Mouse (Mus musculus): ENCODE measurements around the gene Ankrd54. TPM values are rescaled to one million over a fixed set of nuclear protein-coding genes. Genes with fewer than 3 reads are reported as not detected.
"Not testable (repeated sequence)": the region's sequence is repeated elsewhere in the genome, so short reads cannot be mapped to it uniquely, and the experiment has no call there.

Ankrd54 gene
- polyA plus RNA-seq, 1 experiment: 36.1 TPM

- TF ChIP-seq MYOG (IDR thresholded peaks at IDR 0.05; ENCODE audit: control insufficient read depth in 1 of 3, insufficient read depth in 1 of 3, insufficient read length in 2 of 3, low read depth in 2 of 3): peak; percentile 16 to 75 (median 60)
- peak; percentile 33 for TF ChIP-seq POLR2AphosphoS2 (IDR thresholded peaks at IDR 0.05; ENCODE audit: insufficient read length, low read depth)
- TF ChIP-seq SRF (IDR thresholded peaks at IDR 0.05; ENCODE audit: control insufficient read depth, insufficient read length, low read depth): peak; percentile 6
- TF ChIP-seq TCF3 (IDR thresholded peaks at IDR 0.05; ENCODE audit: insufficient read length, low read depth): no peak
- TF ChIP-seq REST (IDR thresholded peaks at IDR 0.05; ENCODE audit: insufficient read depth, insufficient read length): no peak
- peak in 2 of 3 experiments; percentile 33 to 61 for TF ChIP-seq MYOD1 (IDR thresholded peaks at IDR 0.05; ENCODE audit: control insufficient read depth in 1 of 3, insufficient read length in 2 of 3, low read depth in 2 of 3)
- Histone ChIP-seq H3K4me2 (ENCODE audit: low read depth) (peak overlapping the region; percentile 10), H3ac (ENCODE audit: control insufficient read depth, insufficient read length) (no peak overlapping the region), H3K27me3 (ENCODE audit: control insufficient read depth, insufficient read depth, insufficient read length) (peaks cover 32% of the 10 kb centered on the region), H3K4me3 (no peak overlapping the region), H3K79me2 (ENCODE audit: control insufficient read depth, insufficient read depth) (no peaks in the 10 kb centered on the region), H3K36me3 (ENCODE audit: control insufficient read depth, insufficient read depth) (no peaks in the 10 kb centered on the region)
Observed at GRCm38 (mm10) chr15:79038853-79039252, 23.8 kb downstream of the Ankrd54 start.

GRCm38 (mm10) chr15:79038331-79038730, 24.4 kb downstream of the Ankrd54 start:
- Histone ChIP-seq H3ac (ENCODE audit: control insufficient read depth, insufficient read length) (no peak overlapping the region), H3K4me2 (ENCODE audit: low read depth) (peak overlapping the region; percentile 40), H3K79me2 (ENCODE audit: control insufficient read depth, insufficient read depth) (no peaks in the 10 kb centered on the region), H3K36me3 (ENCODE audit: control insufficient read depth, insufficient read depth) (no peaks in the 10 kb centered on the region), H3K27me3 (ENCODE audit: control insufficient read depth, insufficient read depth, insufficient read length) (peaks cover 29% of the 10 kb centered on the region), H3K4me3 (no peak overlapping the region)
- TF ChIP-seq POLR2AphosphoS2 (IDR thresholded peaks at IDR 0.05; ENCODE audit: insufficient read length, low read depth): no peak
- TF ChIP-seq MAX (IDR thresholded peaks at IDR 0.05; ENCODE audit: low read depth): no peak
- TF ChIP-seq E2F4 (IDR thresholded peaks at IDR 0.05; ENCODE audit: insufficient read depth): no peak
- TF ChIP-seq REST (IDR thresholded peaks at IDR 0.05; ENCODE audit: insufficient read depth, insufficient read length): no peak
- no peak for TF ChIP-seq MYOG (IDR thresholded peaks at IDR 0.05; ENCODE audit: control insufficient read depth in 1 of 3, insufficient read depth in 1 of 3, insufficient read length in 2 of 3, low read depth in 2 of 3)
- TF ChIP-seq POLR2A (IDR thresholded peaks at IDR 0.05; ENCODE audit: insufficient read length, low read depth): no peak
- no peak for TF ChIP-seq MYOD1 (IDR thresholded peaks at IDR 0.05; ENCODE audit: control insufficient read depth in 1 of 3, insufficient read length in 2 of 3, low read depth in 2 of 3)
- no peak for TF ChIP-seq CEBPB (IDR thresholded peaks at IDR 0.05; ENCODE audit: insufficient read depth, poor library complexity, severe bottlenecking)
- no peak for TF ChIP-seq USF1 (IDR thresholded peaks at IDR 0.05; ENCODE audit: low read depth)
- TF ChIP-seq TCF3 (IDR thresholded peaks at IDR 0.05; ENCODE audit: insufficient read length, low read depth): no peak
- no peak for TF ChIP-seq SRF (IDR thresholded peaks at IDR 0.05; ENCODE audit: control insufficient read depth, insufficient read length, low read depth)
- no peak for TF ChIP-seq TCF12 (IDR thresholded peaks at IDR 0.05; ENCODE audit: insufficient read depth, poor library complexity, severe bottlenecking)

GRCm38 (mm10) chr15:79037913-79038328, 24.8 kb downstream of the Ankrd54 start:
- Histone ChIP-seq H3K27me3 (ENCODE audit: control insufficient read depth, insufficient read depth, insufficient read length) (peaks cover 25% of the 10 kb centered on the region), H3K4me3 (no peak overlapping the region), H3ac (ENCODE audit: control insufficient read depth, insufficient read length) (no peak overlapping the region), H3K4me2 (ENCODE audit: low read depth) (peak overlapping the region; percentile 40), H3K79me2 (ENCODE audit: control insufficient read depth, insufficient read depth) (no peaks in the 10 kb centered on the region), H3K36me3 (ENCODE audit: control insufficient read depth, insufficient read depth) (no peaks in the 10 kb centered on the region)
- no peak for TF ChIP-seq MYOG (IDR thresholded peaks at IDR 0.05; ENCODE audit: control insufficient read depth in 1 of 3, insufficient read depth in 1 of 3, insufficient read length in 2 of 3, low read depth in 2 of 3)

GRCm38 (mm10) chr15:79031908-79032307, 30.8 kb downstream of the Ankrd54 start:
- H3K27me3 ChIP-seq (ENCODE audit: control insufficient read depth, insufficient read depth, insufficient read length); H3ac ChIP-seq (ENCODE audit: control insufficient read depth, insufficient read length); H3K4me2 ChIP-seq (ENCODE audit: low read depth); H3K36me3 ChIP-seq (ENCODE audit: control insufficient read depth, insufficient read depth); H3K4me3 ChIP-seq: not testable (repeated sequence)
- H3K79me2 ChIP-seq (ENCODE audit: control insufficient read depth, insufficient read depth): peaks cover 18% of the 10 kb centered on the region

- Histone ChIP-seq H3K36me3 (ENCODE audit: control insufficient read depth, insufficient read depth) (no peaks in the 10 kb centered on the region), H3K27me3 (ENCODE audit: control insufficient read depth, insufficient read depth, insufficient read length) (no peaks in the 10 kb centered on the region), H3K4me3 (peak overlapping the region; percentile 79), H3K79me2 (ENCODE audit: control insufficient read depth, insufficient read depth) (peaks cover 18% of the 10 kb centered on the region), H3K4me2 (ENCODE audit: low read depth) (peak overlapping the region; percentile 98), H3ac (ENCODE audit: control insufficient read depth, insufficient read length) (peak overlapping the region; percentile 2)
- TF ChIP-seq TCF3 (IDR thresholded peaks at IDR 0.05; ENCODE audit: insufficient read length, low read depth): no peak
- peak in 1 of 3 experiments; percentile 38 for TF ChIP-seq MYOD1 (IDR thresholded peaks at IDR 0.05; ENCODE audit: control insufficient read depth in 1 of 3, insufficient read length in 2 of 3, low read depth in 2 of 3)
- TF ChIP-seq POLR2AphosphoS2 (IDR thresholded peaks at IDR 0.05; ENCODE audit: insufficient read length, low read depth): peak; percentile 91
- TF ChIP-seq SRF (IDR thresholded peaks at IDR 0.05; ENCODE audit: control insufficient read depth, insufficient read length, low read depth): peak; percentile 82
- TF ChIP-seq CEBPB (IDR thresholded peaks at IDR 0.05; ENCODE audit: insufficient read depth, poor library complexity, severe bottlenecking): no peak
- peak; percentile 75 for TF ChIP-seq REST (IDR thresholded peaks at IDR 0.05; ENCODE audit: insufficient read depth, insufficient read length)
- TF ChIP-seq POLR2A (IDR thresholded peaks at IDR 0.05; ENCODE audit: insufficient read length, low read depth): peak; percentile 93
- TF ChIP-seq USF1 (IDR thresholded peaks at IDR 0.05; ENCODE audit: low read depth): peak; percentile 99
- peak in 1 of 3 experiments; percentile 49 for TF ChIP-seq MYOG (IDR thresholded peaks at IDR 0.05; ENCODE audit: control insufficient read depth in 1 of 3, insufficient read depth in 1 of 3, insufficient read length in 2 of 3, low read depth in 2 of 3)
- no peak for TF ChIP-seq TCF12 (IDR thresholded peaks at IDR 0.05; ENCODE audit: insufficient read depth, poor library complexity, severe bottlenecking)
- peak; percentile 69 for TF ChIP-seq E2F4 (IDR thresholded peaks at IDR 0.05; ENCODE audit: insufficient read depth)
- no peak for TF ChIP-seq MAX (IDR thresholded peaks at IDR 0.05; ENCODE audit: low read depth)
Observed at GRCm38 (mm10) chr15:79030551-79031435, 31.9 kb downstream of the Ankrd54 start.

Data from myocyte (in vitro differentiated cells).